19 mouse cellular contexts compared by ENCODE assay signal in genomic region chr5:139256211-139256765, GRCm38 (mm10). TPM values are rescaled to one million over a fixed set of nuclear protein-coding genes. Genes with fewer than 3 reads are reported as not detected.
A peak's percentile ranks its signal among the peaks of the same experiment; 100 is the strongest.
DNase-seq lines count a peak whose midpoint lies in the region; ATAC-seq and TF ChIP-seq lines count a peak whose summit lies in the region.
"Had no signal": no experiment of that assay in that cellular context is flagged by ENCODE, and none has a peak within 500 bp of the region (broad histone marks: within the 10 kb centered on the region; RNA-seq: fewer than 3 reads in every experiment).

No protein-coding gene starts in this region.

- no peak overlapping the region for H3K4me3 ChIP-seq in heart, adult 2 months
- no peak overlapping the region for H3K4me3 ChIP-seq in limb, embryonic 14.5 days (replicated peaks; ENCODE audit: low read length)
- no peak overlapping the region for H3K4me3 ChIP-seq in limb, embryonic 10.5 days
- H3K4me3 ChIP-seq in CH12.LX (replicated peaks in 1 of 3; ENCODE audit: low read depth in 2 of 3, low read length in 2 of 3, poor library complexity in 1 of 3), result no peak overlapping the region
- no peak overlapping the region for H3K4me3 ChIP-seq in liver, embryonic 13.5 days (replicated peaks)
- H3K4me3 ChIP-seq: stomach, embryonic 15.5 days had no signal

- H3K9ac ChIP-seq in heart, adult 2 months (ENCODE audit: low read depth, low read length), result no peak overlapping the region
- 0 out of 2 replicates have a peak overlapping the region, but pooled peaks have one; percentile 12 for H3K9ac ChIP-seq in limb, embryonic 14.5 days (ENCODE audit: low read depth, low read length, severe bottlenecking)
- H3K9ac ChIP-seq in CH12.LX (ENCODE audit: insufficient read depth, low read depth), result no peak overlapping the region
- H3K9ac ChIP-seq in liver, embryonic 13.5 days, result peak overlapping the region; percentile 90
- H3K9ac ChIP-seq: forebrain, postnatal 0 days; stomach, embryonic 15.5 days had no signal

- no peak for TF ChIP-seq RAD21 in CH12.LX (IDR thresholded peaks at IDR 0.05; ENCODE audit: low read depth, low read length)

- intact Hi-C loops in heart, adult 2 months (cut with DNase I), result no loop called here
- intact Hi-C loops in heart, postnatal 25 days (cut with DNase I), result no loop called here

- no peaks in the 10 kb centered on the region for H3K27me3 ChIP-seq in heart, adult 2 months (ENCODE audit: control insufficient read depth, insufficient read depth, low read length)
- H3K27me3 ChIP-seq in limb, embryonic 14.5 days (ENCODE audit: control insufficient read depth, insufficient read depth, low read length), result no peaks in the 10 kb centered on the region
- no peaks in the 10 kb centered on the region for H3K27me3 ChIP-seq in limb, embryonic 10.5 days (ENCODE audit: low read depth, poor library complexity, severe bottlenecking)
- no peaks in the 10 kb centered on the region for H3K27me3 ChIP-seq in CH12.LX (replicated peaks)
- no peaks in the 10 kb centered on the region for H3K27me3 ChIP-seq in liver, embryonic 13.5 days
- H3K27me3 ChIP-seq: Patski; stomach, embryonic 15.5 days had no signal

- no peak overlapping the region for H3K4me2 ChIP-seq in limb, embryonic 14.5 days (replicated peaks; ENCODE audit: low read depth, low read length, severe bottlenecking)
- no peak overlapping the region for H3K4me2 ChIP-seq in CH12.LX (ENCODE audit: insufficient read depth, low read depth, poor library complexity, severe bottlenecking)
- H3K4me2 ChIP-seq in liver, embryonic 13.5 days, result 0 out of 2 replicates have a peak overlapping the region, but pooled peaks have one; percentile 97
- H3K4me2 ChIP-seq: stomach, embryonic 15.5 days had no signal

- TF ChIP-seq POLR2A in heart, adult 2 months (IDR thresholded peaks at IDR 0.05; ENCODE audit: insufficient read depth, low read depth, low read length), result no peak
- no peak for TF ChIP-seq POLR2A in limb, embryonic 14.5 days (IDR thresholded peaks at IDR 0.05; ENCODE audit: borderline replicate concordance, extremely low read depth, insufficient read depth, insufficient read length)
- no peak for TF ChIP-seq POLR2A in CH12.LX (IDR thresholded peaks at IDR 0.05; ENCODE audit: low read depth, low read length)

- no peak for ATAC-seq in limb, embryonic 14.5 days (ENCODE audit: low FRiP score, low read depth)
- no peak for ATAC-seq in liver, embryonic 13.5 days (ENCODE audit: low read depth)
- ATAC-seq: activated CD4-positive, CD25-positive, alpha-beta regulatory T cell, adult 4 months; forebrain, postnatal 0 days; hindbrain, postnatal 0 days; Patski had no signal

- in situ Hi-C loops in CH12.LX (cut with MboI; ENCODE audit: low pct_ligation_motif_present, low pct_unique_long_range_greater_than_20kb, low sequenced_read_pairs), result no loop called here

- dilution Hi-C loops in CH12.LX (cut with MboI; ENCODE audit: extremely low pct_ligation_motif_present, extremely low pct_unique_long_range_greater_than_20kb, low sequenced_read_pairs), result no loop called here

- no peaks in the 10 kb centered on the region; the same call in 1 of the 2 replicates for H3K79me2 ChIP-seq in heart, adult 2 months (replicated peaks; ENCODE audit: control insufficient read depth, insufficient read depth, low read length)
- peaks cover 61% of the 10 kb centered on the region for H3K79me2 ChIP-seq in CH12.LX (replicated peaks; ENCODE audit: control insufficient read depth, extremely low read depth, insufficient read depth, poor library complexity, severe bottlenecking)

- H3K4me1 ChIP-seq in heart, adult 2 months (ENCODE audit: control insufficient read depth, insufficient read depth, low read length), result peaks cover 22% of the 10 kb centered on the region
- H3K4me1 ChIP-seq in limb, embryonic 14.5 days (ENCODE audit: control insufficient read depth, insufficient read depth, low read length), result peaks cover 8% of the 10 kb centered on the region
- peaks cover 26% of the 10 kb centered on the region for H3K4me1 ChIP-seq in limb, embryonic 10.5 days
- peaks cover 9 to 40% of the 10 kb centered on the region in 2 experiments for H3K4me1 ChIP-seq in CH12.LX (ENCODE audit: control insufficient read depth in 1 of 2, insufficient read depth in 2 of 2)
- peaks cover 84% of the 10 kb centered on the region for H3K4me1 ChIP-seq in liver, embryonic 13.5 days (replicated peaks)

- TF ChIP-seq EP300 in heart, adult 2 months (IDR thresholded peaks at IDR 0.05; ENCODE audit: insufficient read depth, low read depth, low read length), result no peak
- TF ChIP-seq EP300 in CH12.LX (IDR thresholded peaks at IDR 0.05; ENCODE audit: low read length), result no peak

- TF ChIP-seq CTCF in heart, adult 2 months (IDR thresholded peaks at IDR 0.05), result no peak
- TF ChIP-seq CTCF in CH12.LX (conservative IDR thresholded peaks at IDR 0.05 in 1 of 2, IDR thresholded peaks at IDR 0.05 in 1 of 2; ENCODE audit: low read depth in 2 of 2, low read length in 2 of 2), result no peak

- 56% methylated on average over 3 of the region's 3 CpGs for WGBS in heart, adult 2 months
- WGBS in limb, embryonic 14.5 days, result 84% methylated on average over 3 of the region's 3 CpGs
- 89% methylated on average over 3 of the region's 3 CpGs for WGBS in limb, embryonic 10.5 days
- WGBS in liver, embryonic 13.5 days (ENCODE audit: insufficient replicate concordance), result 73% methylated on average over 3 of the region's 3 CpGs

- no peaks in the 10 kb centered on the region for H3K9me3 ChIP-seq in limb, embryonic 14.5 days (ENCODE audit: control insufficient read depth, low read length)
- no peaks in the 10 kb centered on the region for H3K9me3 ChIP-seq in limb, embryonic 10.5 days (replicated peaks)
- no peaks in the 10 kb centered on the region for H3K9me3 ChIP-seq in CH12.LX (replicated peaks; ENCODE audit: low read length)
- H3K9me3 ChIP-seq in liver, embryonic 13.5 days (replicated peaks), result no peaks in the 10 kb centered on the region
- H3K9me3 ChIP-seq: stomach, embryonic 15.5 days had no signal

- H3K27ac ChIP-seq in heart, adult 2 months, result peak overlapping the region; percentile 3; the same call in 1 of the 2 replicates
- no peak overlapping the region for H3K27ac ChIP-seq in limb, embryonic 14.5 days (replicated peaks; ENCODE audit: low read depth, low read length)
- no peak overlapping the region for H3K27ac ChIP-seq in limb, embryonic 10.5 days
- no peak overlapping the region for H3K27ac ChIP-seq in CH12.LX (ENCODE audit: insufficient read depth, low read depth)
- H3K27ac ChIP-seq in liver, embryonic 13.5 days, result peak overlapping the region; percentile 75; the same call in 1 of the 2 replicates
- H3K27ac ChIP-seq: hindbrain, postnatal 0 days; stomach, embryonic 15.5 days had no signal

- peaks cover 2% of the 10 kb centered on the region; the same call in 1 of the 2 replicates for H3K36me3 ChIP-seq in heart, adult 2 months (ENCODE audit: control insufficient read depth, insufficient read depth, low read length)
- peaks cover 26% of the 10 kb centered on the region for H3K36me3 ChIP-seq in limb, embryonic 14.5 days (ENCODE audit: control insufficient read depth, insufficient read depth, low read length)
- peaks cover 64% of the 10 kb centered on the region for H3K36me3 ChIP-seq in limb, embryonic 10.5 days
- H3K36me3 ChIP-seq in CH12.LX (replicated peaks in 1 of 2; ENCODE audit: control insufficient read depth in 1 of 2, insufficient read depth in 1 of 2, low read length in 1 of 2), result peaks cover 18 to 62% of the 10 kb centered on the region in 2 experiments
- peaks cover 64% of the 10 kb centered on the region for H3K36me3 ChIP-seq in liver, embryonic 13.5 days

- no peak for DNase-seq in heart, adult 2 months
- DNase-seq in heart, postnatal 25 days (ENCODE audit: low spot score), result no peak
- DNase-seq in limb, embryonic 14.5 days (ENCODE audit: low spot score), result no peak
- no peak for DNase-seq in limb, embryonic 10.5 days (ENCODE audit: low spot score)
- DNase-seq in CH12.LX (ENCODE audit: extremely low read depth), result no peak
- DNase-seq in liver, embryonic 13.5 days, result no peak
- DNase-seq in frontal cortex, postnatal 25 days (ENCODE audit: low spot score in 2 of 2), result no peak
- DNase-seq in gastrocnemius, postnatal 25 days, result no peak
- DNase-seq: adrenal gland, postnatal 14 days; cerebellum, adult 18-20 months; forebrain, postnatal 0 days; kidney, adult 11 months; kidney, postnatal 14 days; lung, postnatal 14 days; right cerebral cortex, adult 18-20 months had no signal

TF ChIP-seq in CH12.LX, 34 proteins besides CTCF, POLR2A, EP300 and RAD21 (continues in another document):
- TF ChIP-seq HCFC1 (IDR thresholded peaks at IDR 0.05; ENCODE audit: low read depth, low read length) (no peak), POLR2AphosphoS2 (IDR thresholded peaks at IDR 0.05; ENCODE audit: low read depth, low read length) (no peak), ZC3H11A (IDR thresholded peaks at IDR 0.05; ENCODE audit: low read depth, low read length) (no peak), ELF1 (IDR thresholded peaks at IDR 0.05; ENCODE audit: low read depth, low read length) (no peak), USF2 (conservative IDR thresholded peaks at IDR 0.05; ENCODE audit: low read depth, low read length) (no peak), NELFE (IDR thresholded peaks at IDR 0.05; ENCODE audit: low read depth, low read length) (no peak)

RNA-seq across cellular contexts. Expression of gene Get4, which starts 4.2 kb away (rescaled TPM):
- total RNA-seq in heart, adult 2 months (2021), result 10 to 100 TPM; 38.2 to 45.4 TPM
- 57.3 and 59.6 TPM in 2 replicates for polyA plus RNA-seq in heart, adult 2 months (2012; rRNA removed)
- 10 to 100 TPM; 40.9 to 45.2 TPM for total RNA-seq in heart, postnatal 25 days (2021)
- 136 and 149 TPM in 2 replicates for polyA plus RNA-seq in limb, embryonic 14.5 days (2012; rRNA removed)
- polyA plus RNA-seq in limb, embryonic 14.5 days (2014; fragmentation: Nextera tagmentation; extraction: Ambion mirVana), result 152 and 154 TPM in 2 replicates
- 196 and 215 TPM in 2 replicates for polyA plus RNA-seq in limb, embryonic 10.5 days (2016; fragmentation: Nextera tagmentation; extraction: Ambion mirVana)
- total RNA-seq in CH12.LX (2012; rRNA removed) (91.4 and 93.9 TPM in 2 replicates), CH12.LX (2014; rRNA removed) (96.4 and 103 TPM in 2 replicates)
- polyA plus RNA-seq in CH12.LX (2012; ENCODE audit: insufficient read length, low read depth), result 140 and 164 TPM in 2 replicates
- polyA plus RNA-seq in liver, embryonic 13.5 days (2015; fragmentation: Nextera tagmentation; extraction: Ambion mirVana), result 135 and 141 TPM in 2 replicates
- 10 to 100 TPM; 28.7 to 30.3 TPM for total RNA-seq in gastrocnemius, postnatal 25 days (2021)

RNA-seq across cellular contexts. Expression of gene Sun1, which starts 55.9 kb away (rescaled TPM):
- 10 to 100 TPM; 45.9 to 50.3 TPM for total RNA-seq in heart, adult 2 months (2021)
- 34.1 and 50.8 TPM in 2 replicates for polyA plus RNA-seq in heart, adult 2 months (2012; rRNA removed)
- 10 to 100 TPM; 42.4 to 53.7 TPM for total RNA-seq in heart, postnatal 25 days (2021)
- polyA plus RNA-seq in limb, embryonic 14.5 days (2012; rRNA removed), result 65.3 and 67.3 TPM in 2 replicates
- polyA plus RNA-seq in limb, embryonic 14.5 days (2014; fragmentation: Nextera tagmentation; extraction: Ambion mirVana), result 50.0 and 53.7 TPM in 2 replicates
- polyA plus RNA-seq in limb, embryonic 10.5 days (2016; fragmentation: Nextera tagmentation; extraction: Ambion mirVana), result 47.9 and 52.7 TPM in 2 replicates
- 16.7 and 18.5 TPM in 2 replicates for total RNA-seq in CH12.LX (2012; rRNA removed)
- total RNA-seq in CH12.LX (2014; rRNA removed), result 12.2 and 12.9 TPM in 2 replicates
- polyA plus RNA-seq in CH12.LX (2012; ENCODE audit: insufficient read length, low read depth), result 8.7 and 10.1 TPM in 2 replicates
- 20.9 and 23.7 TPM in 2 replicates for polyA plus RNA-seq in liver, embryonic 13.5 days (2015; fragmentation: Nextera tagmentation; extraction: Ambion mirVana)
- 10 to 100 TPM; 33.2 to 35.6 TPM for total RNA-seq in gastrocnemius, postnatal 25 days (2021)

Comparison
In these comparisons a context has a peak if more than half of its experiments do, and no peak if none do; other contexts are left out.
1. H3K27ac ChIP-seq: peak in heart, adult 2 months (single experiment) and liver, embryonic 13.5 days (single experiment); none in limb, embryonic 14.5 days (single experiment), limb, embryonic 10.5 days (single experiment) and CH12.LX (single experiment).
2. H3K9ac ChIP-seq: peak in limb, embryonic 14.5 days (single experiment) and liver, embryonic 13.5 days (single experiment); none in heart, adult 2 months (single experiment) and CH12.LX (single experiment).